Mouse (Mus musculus): ENCODE data around the gene Hmgb1. TPM values are rescaled to one million over a fixed set of nuclear protein-coding genes. Genes with fewer than 3 reads are reported as not detected.

The Hmgb1 gene
- polyA plus RNA-seq, 1 experiment from 2014 or later = 1,278 TPM

- ATAC-seq (replicated peaks; ENCODE audit: low FRiP score) (peak; percentile 82), DNase-seq (ENCODE audit: low spot score) (peak; percentile 99)
- H3K4me2 ChIP-seq = peak overlapping the region; percentile 64
- peak overlapping the region; percentile 24; the same call in 1 of the 2 replicates for H3K4me3 ChIP-seq (ENCODE audit: low read depth, low read length)
- WGBS = 15% methylated on average over 26 of the region's 26 CpGs
- H3K27ac ChIP-seq (ENCODE audit: low read depth, low read length) = peak overlapping the region; percentile 43; the same call in 1 of the 2 replicates
- H3K27me3 ChIP-seq (replicated peaks; ENCODE audit: control insufficient read depth, insufficient read depth, low read length) = no peaks in the 10 kb centered on the region
- no peaks in the 10 kb centered on the region for H3K36me3 ChIP-seq (ENCODE audit: control insufficient read depth, insufficient read depth, low read length)
- no peaks in the 10 kb centered on the region for H3K9me3 ChIP-seq (ENCODE audit: control insufficient read depth, low read length)
- peak overlapping the region; percentile 55; the same call in 1 of the 2 replicates for H3K9ac ChIP-seq (ENCODE audit: low read depth, low read length)
- peaks cover 22% of the 10 kb centered on the region for H3K4me1 ChIP-seq (replicated peaks; ENCODE audit: control insufficient read depth, insufficient read depth, low read length)
Measured at GRCm38 (mm10) chr5:149006362-149007294, 177.7 kb downstream of the Hmgb1 start.

- Histone ChIP-seq H3K27ac (ENCODE audit: low read depth, low read length) (no peak overlapping the region), H3K4me1 (replicated peaks; ENCODE audit: control insufficient read depth, insufficient read depth, low read length) (peaks cover 22% of the 10 kb centered on the region), H3K4me3 (ENCODE audit: low read depth, low read length) (no peak overlapping the region; the same call in 1 of the 2 replicates), H3K4me2 (peak overlapping the region; percentile 64), H3K9ac (ENCODE audit: low read depth, low read length) (no peak overlapping the region; the same call in 1 of the 2 replicates), H3K36me3 (ENCODE audit: control insufficient read depth, insufficient read depth, low read length) (no peaks in the 10 kb centered on the region), H3K27me3 (replicated peaks; ENCODE audit: control insufficient read depth, insufficient read depth, low read length) (no peaks in the 10 kb centered on the region), H3K9me3 (ENCODE audit: control insufficient read depth, low read length) (no peaks in the 10 kb centered on the region)
- DNase-seq (ENCODE audit: low spot score) (no peak), ATAC-seq (replicated peaks; ENCODE audit: low FRiP score) (no peak)
- 60% methylated on average over 9 of the region's 9 CpGs for WGBS
Measured at GRCm38 (mm10) chr5:149005701-149006361, 178.5 kb downstream of the Hmgb1 start.

GRCm38 (mm10) chr5:149005083-149005482 lies 179.2 kb downstream of the Hmgb1 start:
- Histone ChIP-seq H3K9me3 (ENCODE audit: control insufficient read depth, low read length) (no peaks in the 10 kb centered on the region), H3K36me3 (ENCODE audit: control insufficient read depth, insufficient read depth, low read length) (no peaks in the 10 kb centered on the region), H3K27me3 (replicated peaks; ENCODE audit: control insufficient read depth, insufficient read depth, low read length) (no peaks in the 10 kb centered on the region), H3K9ac (ENCODE audit: low read depth, low read length) (no peak overlapping the region), H3K4me2 (no peak overlapping the region), H3K4me1 (replicated peaks; ENCODE audit: control insufficient read depth, insufficient read depth, low read length) (peaks cover 22% of the 10 kb centered on the region), H3K27ac (ENCODE audit: low read depth, low read length) (no peak overlapping the region), H3K4me3 (ENCODE audit: low read depth, low read length) (no peak overlapping the region)
- no peak for DNase-seq (ENCODE audit: low spot score)
- WGBS = 38% methylated on average over 9 of the region's 9 CpGs
- ATAC-seq (replicated peaks; ENCODE audit: low FRiP score) = no peak

GRCm38 (mm10) chr5:149003137-149003536 lies 181.2 kb downstream of the Hmgb1 start:
- no peak overlapping the region for H3K4me2 ChIP-seq
- H3K4me3 ChIP-seq (ENCODE audit: low read depth, low read length) = no peak overlapping the region
- no peak overlapping the region for H3K9ac ChIP-seq (ENCODE audit: low read depth, low read length)
- H3K36me3 ChIP-seq (ENCODE audit: control insufficient read depth, insufficient read depth, low read length) = no peaks in the 10 kb centered on the region
- no peak for ATAC-seq (replicated peaks; ENCODE audit: low FRiP score)
- H3K4me1 ChIP-seq (replicated peaks; ENCODE audit: control insufficient read depth, insufficient read depth, low read length) = peaks cover 22% of the 10 kb centered on the region
- no peaks in the 10 kb centered on the region for H3K9me3 ChIP-seq (ENCODE audit: control insufficient read depth, low read length)
- no peak for DNase-seq (ENCODE audit: low spot score)
- no peak overlapping the region for H3K27ac ChIP-seq (ENCODE audit: low read depth, low read length)
- H3K27me3 ChIP-seq (replicated peaks; ENCODE audit: control insufficient read depth, insufficient read depth, low read length) = no peaks in the 10 kb centered on the region
- 69% methylated on average over 2 of the region's 2 CpGs for WGBS

GRCm38 (mm10) chr5:149002803-149003115 lies 181.5 kb downstream of the Hmgb1 start:
- no peak overlapping the region for H3K4me3 ChIP-seq (ENCODE audit: low read depth, low read length)
- no peak for DNase-seq (ENCODE audit: low spot score)
- H3K27ac ChIP-seq (ENCODE audit: low read depth, low read length) = no peak overlapping the region
- no peak overlapping the region for H3K4me2 ChIP-seq
- no peaks in the 10 kb centered on the region for H3K36me3 ChIP-seq (ENCODE audit: control insufficient read depth, insufficient read depth, low read length)
- ATAC-seq (replicated peaks; ENCODE audit: low FRiP score) = no peak
- H3K4me1 ChIP-seq (replicated peaks; ENCODE audit: control insufficient read depth, insufficient read depth, low read length) = peaks cover 22% of the 10 kb centered on the region
- H3K9ac ChIP-seq (ENCODE audit: low read depth, low read length) = no peak overlapping the region
- no peaks in the 10 kb centered on the region for H3K27me3 ChIP-seq (replicated peaks; ENCODE audit: control insufficient read depth, insufficient read depth, low read length)
- H3K9me3 ChIP-seq (ENCODE audit: control insufficient read depth, low read length) = no peaks in the 10 kb centered on the region
- 75% methylated on average over 6 of the region's 6 CpGs for WGBS

- ATAC-seq (replicated peaks; ENCODE audit: low FRiP score) (no peak), DNase-seq (ENCODE audit: low spot score) (no peak)
- Histone ChIP-seq H3K9me3 (ENCODE audit: control insufficient read depth, low read length) (no peaks in the 10 kb centered on the region), H3K36me3 (ENCODE audit: control insufficient read depth, insufficient read depth, low read length) (no peaks in the 10 kb centered on the region), H3K4me2 (no peak overlapping the region), H3K27me3 (replicated peaks; ENCODE audit: control insufficient read depth, insufficient read depth, low read length) (no peaks in the 10 kb centered on the region), H3K27ac (ENCODE audit: low read depth, low read length) (no peak overlapping the region), H3K4me3 (ENCODE audit: low read depth, low read length) (no peak overlapping the region), H3K4me1 (replicated peaks; ENCODE audit: control insufficient read depth, insufficient read depth, low read length) (peaks cover 20% of the 10 kb centered on the region), H3K9ac (ENCODE audit: low read depth, low read length) (no peak overlapping the region)
- WGBS = 68% methylated on average over 20 of the region's 20 CpGs
Measured at GRCm38 (mm10) chr5:149002034-149002802, 182.1 kb downstream of the Hmgb1 start.

- Histone ChIP-seq H3K4me1 (replicated peaks; ENCODE audit: control insufficient read depth, insufficient read depth, low read length) (peaks cover 8% of the 10 kb centered on the region; the same call in 1 of the 2 replicates), H3K27me3 (replicated peaks; ENCODE audit: control insufficient read depth, insufficient read depth, low read length) (no peaks in the 10 kb centered on the region), H3K36me3 (ENCODE audit: control insufficient read depth, insufficient read depth, low read length) (no peaks in the 10 kb centered on the region), H3K27ac (ENCODE audit: low read depth, low read length) (no peak overlapping the region), H3K4me2 (no peak overlapping the region), H3K4me3 (ENCODE audit: low read depth, low read length) (no peak overlapping the region), H3K9me3 (ENCODE audit: control insufficient read depth, low read length) (no peaks in the 10 kb centered on the region), H3K9ac (ENCODE audit: low read depth, low read length) (no peak overlapping the region)
- ATAC-seq (replicated peaks; ENCODE audit: low FRiP score) = no peak
- DNase-seq (ENCODE audit: low spot score) = no peak
- WGBS = 87% methylated on average over 7 of the region's 7 CpGs
Measured at GRCm38 (mm10) chr5:148999802-149000201, 184.5 kb downstream of the Hmgb1 start.

GRCm38 (mm10) chr5:148998512-148998911 lies 185.8 kb downstream of the Hmgb1 start:
- no peak for ATAC-seq (replicated peaks; ENCODE audit: low FRiP score)
- H3K36me3 ChIP-seq (ENCODE audit: control insufficient read depth, insufficient read depth, low read length) = no peaks in the 10 kb centered on the region
- H3K9me3 ChIP-seq (ENCODE audit: control insufficient read depth, low read length) = no peaks in the 10 kb centered on the region
- no peak overlapping the region for H3K4me2 ChIP-seq
- 61% methylated on average over 14 of the region's 14 CpGs for WGBS
- H3K4me3 ChIP-seq (ENCODE audit: low read depth, low read length) = no peak overlapping the region
- H3K27me3 ChIP-seq (replicated peaks; ENCODE audit: control insufficient read depth, insufficient read depth, low read length) = no peaks in the 10 kb centered on the region
- no peak for DNase-seq (ENCODE audit: low spot score)
- H3K27ac ChIP-seq (ENCODE audit: low read depth, low read length) = no peak overlapping the region
- H3K9ac ChIP-seq (ENCODE audit: low read depth, low read length) = no peak overlapping the region
- H3K4me1 ChIP-seq (replicated peaks; ENCODE audit: control insufficient read depth, insufficient read depth, low read length) = peaks cover 14% of the 10 kb centered on the region; the same call in 1 of the 2 replicates
